Mouse (Mus musculus): Measurements from ENCODE around the gene Tmem95. TPM values are rescaled to one million over a fixed set of nuclear protein-coding genes. Genes with fewer than 3 reads are reported as not detected.

Gene Tmem95
- polyA plus RNA-seq, 1 experiment = not detected

DNA sequence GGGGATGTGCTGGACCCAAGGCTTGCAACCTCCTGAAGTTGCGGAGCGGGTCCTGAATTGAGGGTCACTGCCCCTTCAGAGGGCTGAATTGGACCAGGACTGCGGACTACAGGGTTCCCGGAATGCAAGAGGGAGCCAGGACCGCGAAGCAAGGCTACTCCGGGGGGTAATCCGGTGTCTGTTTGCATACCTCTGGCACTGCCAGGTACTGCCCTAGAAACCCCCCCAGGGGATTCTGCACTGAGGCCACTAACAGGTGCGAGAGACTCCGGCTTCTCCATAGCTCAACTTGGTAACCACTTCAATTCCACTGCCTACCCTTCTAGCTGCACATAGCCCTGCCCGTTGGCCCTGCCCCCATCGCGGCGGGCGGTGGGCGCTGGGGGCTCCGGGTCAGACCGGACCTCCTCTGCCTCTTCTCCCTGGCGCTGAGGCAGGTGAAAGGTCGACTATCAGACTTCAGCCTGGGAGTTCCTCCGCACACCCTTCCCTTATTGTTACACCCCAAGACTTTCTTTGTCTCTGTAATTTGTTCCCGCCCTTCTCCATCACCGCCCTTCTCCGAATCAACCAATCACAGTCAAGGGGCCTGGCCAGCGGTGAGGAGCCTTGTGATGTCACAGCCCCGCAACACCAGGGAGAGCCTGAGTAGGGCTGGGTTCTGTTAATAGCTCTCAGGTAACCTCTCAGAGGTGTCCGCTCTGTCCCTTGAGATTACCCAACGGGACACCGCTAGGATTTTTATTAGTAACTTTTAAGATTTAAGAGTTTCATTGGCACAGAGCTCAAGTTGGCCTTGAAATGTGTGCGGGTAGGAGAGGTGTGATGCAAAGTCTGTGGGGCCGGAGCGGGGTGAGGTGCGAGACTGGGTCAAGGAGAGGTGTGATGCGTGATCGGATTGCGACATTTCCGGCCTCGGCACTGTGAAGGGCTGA is 22.9 kb upstream of the Tmem95 start, which contains the start of the genes 2810408A11Rik and Neurl4:
Gene 2810408A11Rik, minus strand, starts transcription at position 517 of the 935 bp plus-strand sequence.
Gene Neurl4, plus strand, starts transcription at position 602 of the 935 bp plus-strand sequence.
- Histone ChIP-seq H3K27ac (ENCODE audit: insufficient read depth, low read length) (peak within 1 kb of the TSS; percentile 81), H3K4me1 (ENCODE audit: control insufficient read depth, insufficient read depth, low read length) (0 out of 2 replicates have a peak, but pooled peaks cover 4% of the 10 kb centered on the region), H3K4me3 (ENCODE audit: insufficient read depth, low read length) (peak within 1 kb of the TSS; percentile 69)
- no peak for TF ChIP-seq CTCF (IDR thresholded peaks at IDR 0.05; ENCODE audit: extremely low read depth, insufficient read depth, low read length)
- TF ChIP-seq POLR2A (IDR thresholded peaks at IDR 0.05; ENCODE audit: extremely low read depth, insufficient read depth, low read length) = peak; percentile 92

- TF ChIP-seq POLR2A (IDR thresholded peaks at IDR 0.05; ENCODE audit: extremely low read depth, insufficient read depth, low read length) = no peak
- no peak for TF ChIP-seq CTCF (IDR thresholded peaks at IDR 0.05; ENCODE audit: extremely low read depth, insufficient read depth, low read length)
- Histone ChIP-seq H3K27ac (ENCODE audit: insufficient read depth, low read length) (no peak overlapping the region), H3K4me1 (ENCODE audit: control insufficient read depth, insufficient read depth, low read length) (0 out of 2 replicates have a peak, but pooled peaks cover 4% of the 10 kb centered on the region), H3K4me3 (ENCODE audit: insufficient read depth, low read length) (no peak overlapping the region)
Observed at GRCm38 (mm10) chr11:69899870-69900269, 22.1 kb upstream of the Tmem95 start.

DNA sequence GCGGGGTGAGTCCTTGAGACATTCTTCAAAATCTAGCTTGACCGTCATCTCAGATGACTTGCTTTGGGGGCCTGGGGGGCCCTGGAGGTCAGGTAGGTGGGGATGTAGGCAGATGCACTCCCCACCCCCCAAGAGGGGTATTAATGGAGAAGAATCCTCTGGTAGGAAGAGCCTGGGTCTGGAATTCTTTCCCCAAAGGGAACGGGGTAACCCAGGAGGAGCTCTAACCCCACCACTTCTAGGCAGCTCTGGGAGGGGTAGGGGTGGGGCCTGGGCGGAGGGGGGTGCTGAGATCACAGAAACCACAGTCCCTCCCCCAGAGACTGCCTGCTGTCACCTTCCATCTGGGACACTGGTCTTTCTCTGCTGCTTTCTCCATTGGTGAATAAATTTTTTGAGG is 17.5 kb upstream of the Tmem95 start, which contains the start of gene Acap1:
Gene Acap1, minus strand, starts transcription at position 249 of the 400 bp plus-strand sequence.
- Histone ChIP-seq H3K27ac (ENCODE audit: insufficient read depth, low read length) (no peak within 1 kb of the TSS), H3K4me1 (ENCODE audit: control insufficient read depth, insufficient read depth, low read length) (no peaks in the 10 kb centered on the region), H3K4me3 (ENCODE audit: insufficient read depth, low read length) (no peak within 1 kb of the TSS)
- no peak for TF ChIP-seq POLR2A (IDR thresholded peaks at IDR 0.05; ENCODE audit: extremely low read depth, insufficient read depth, low read length)
- TF ChIP-seq CTCF (IDR thresholded peaks at IDR 0.05; ENCODE audit: extremely low read depth, insufficient read depth, low read length) = no peak

GRCm38 (mm10) chr11:69894671-69895070 is 16.9 kb upstream of the Tmem95 start:
- Histone ChIP-seq H3K4me3 (ENCODE audit: insufficient read depth, low read length) (no peak overlapping the region), H3K27ac (ENCODE audit: insufficient read depth, low read length) (no peak overlapping the region)

DNA sequence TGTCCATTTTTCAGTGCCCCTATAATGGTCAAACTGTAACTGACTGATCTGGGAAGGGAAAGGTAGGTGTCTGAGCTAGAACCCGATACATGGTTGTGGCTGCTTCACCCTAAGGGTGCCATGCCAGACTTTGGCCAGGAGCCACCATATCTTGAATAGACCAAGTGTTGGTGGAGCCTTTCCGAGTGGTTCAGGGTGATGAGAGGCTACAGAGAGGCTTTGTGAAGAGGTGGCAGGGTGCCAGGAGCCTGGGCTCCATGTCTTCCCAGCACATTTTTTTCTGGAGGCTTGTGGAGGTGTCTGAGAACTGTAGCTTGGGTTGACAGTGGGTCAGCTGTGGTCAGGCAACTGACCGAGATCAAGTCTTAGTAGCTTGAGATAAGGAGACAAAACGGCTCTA is 13.7 kb upstream of the Tmem95 start:
- Histone ChIP-seq H3K4me3 (ENCODE audit: insufficient read depth, low read length) (no peak overlapping the region), H3K4me1 (ENCODE audit: control insufficient read depth, insufficient read depth, low read length) (no peaks in the 10 kb centered on the region), H3K27ac (ENCODE audit: insufficient read depth, low read length) (no peak overlapping the region)
- TF ChIP-seq POLR2A (IDR thresholded peaks at IDR 0.05; ENCODE audit: extremely low read depth, insufficient read depth, low read length) = no peak
- TF ChIP-seq CTCF (IDR thresholded peaks at IDR 0.05; ENCODE audit: extremely low read depth, insufficient read depth, low read length) = no peak

More at GRCm38 (mm10) chr11:69894671-69895070, 16.9 kb upstream of the Tmem95 start:
- no peaks in the 10 kb centered on the region for H3K4me1 ChIP-seq (ENCODE audit: control insufficient read depth, insufficient read depth, low read length)
- no peak for TF ChIP-seq POLR2A (IDR thresholded peaks at IDR 0.05; ENCODE audit: extremely low read depth, insufficient read depth, low read length)
- no peak for TF ChIP-seq CTCF (IDR thresholded peaks at IDR 0.05; ENCODE audit: extremely low read depth, insufficient read depth, low read length)

GRCm38 (mm10) chr11:69886907-69887635 is 9.3 kb upstream of the Tmem95 start:
- no peak overlapping the region for H3K4me3 ChIP-seq (ENCODE audit: insufficient read depth, low read length)
- H3K4me1 ChIP-seq (ENCODE audit: control insufficient read depth, insufficient read depth, low read length) = no peaks in the 10 kb centered on the region
- no peak overlapping the region for H3K27ac ChIP-seq (ENCODE audit: insufficient read depth, low read length)
- TF ChIP-seq CTCF (IDR thresholded peaks at IDR 0.05; ENCODE audit: extremely low read depth, insufficient read depth, low read length) (no peak), POLR2A (IDR thresholded peaks at IDR 0.05; ENCODE audit: extremely low read depth, insufficient read depth, low read length) (no peak)

DNA sequence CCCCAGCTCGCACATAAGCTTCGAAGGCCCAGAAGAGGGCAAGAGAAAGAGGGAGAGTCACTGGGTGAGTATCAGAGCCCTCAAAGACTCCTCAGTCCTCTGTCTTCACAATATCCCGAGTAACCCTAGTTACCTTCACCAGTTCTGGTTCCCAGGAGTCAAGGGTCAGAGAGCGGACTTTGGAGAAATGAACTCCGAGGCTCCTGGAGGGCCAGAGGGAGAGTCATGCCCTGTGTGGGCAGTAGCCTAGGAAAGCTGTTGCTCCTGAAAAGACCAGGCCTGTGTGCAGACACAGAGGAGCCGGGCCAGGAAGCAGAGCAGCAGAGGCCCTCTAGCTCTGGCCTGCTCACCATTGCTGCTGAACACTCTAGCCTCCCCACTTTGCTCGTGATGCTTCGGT is 6.8 kb upstream of the Tmem95 start:
- TF ChIP-seq POLR2A (IDR thresholded peaks at IDR 0.05; ENCODE audit: extremely low read depth, insufficient read depth, low read length) (no peak), CTCF (IDR thresholded peaks at IDR 0.05; ENCODE audit: extremely low read depth, insufficient read depth, low read length) (no peak)
- Histone ChIP-seq H3K4me1 (ENCODE audit: control insufficient read depth, insufficient read depth, low read length) (no peaks in the 10 kb centered on the region), H3K4me3 (ENCODE audit: insufficient read depth, low read length) (no peak overlapping the region), H3K27ac (ENCODE audit: insufficient read depth, low read length) (no peak overlapping the region)

GRCm38 (mm10) chr11:69884240-69884639 is 6.4 kb upstream of the Tmem95 start:
- Histone ChIP-seq H3K27ac (ENCODE audit: insufficient read depth, low read length) (no peak overlapping the region), H3K4me1 (ENCODE audit: control insufficient read depth, insufficient read depth, low read length) (no peaks in the 10 kb centered on the region), H3K4me3 (ENCODE audit: insufficient read depth, low read length) (no peak overlapping the region)
- TF ChIP-seq POLR2A (IDR thresholded peaks at IDR 0.05; ENCODE audit: extremely low read depth, insufficient read depth, low read length) = no peak
- no peak for TF ChIP-seq CTCF (IDR thresholded peaks at IDR 0.05; ENCODE audit: extremely low read depth, insufficient read depth, low read length)

DNA sequence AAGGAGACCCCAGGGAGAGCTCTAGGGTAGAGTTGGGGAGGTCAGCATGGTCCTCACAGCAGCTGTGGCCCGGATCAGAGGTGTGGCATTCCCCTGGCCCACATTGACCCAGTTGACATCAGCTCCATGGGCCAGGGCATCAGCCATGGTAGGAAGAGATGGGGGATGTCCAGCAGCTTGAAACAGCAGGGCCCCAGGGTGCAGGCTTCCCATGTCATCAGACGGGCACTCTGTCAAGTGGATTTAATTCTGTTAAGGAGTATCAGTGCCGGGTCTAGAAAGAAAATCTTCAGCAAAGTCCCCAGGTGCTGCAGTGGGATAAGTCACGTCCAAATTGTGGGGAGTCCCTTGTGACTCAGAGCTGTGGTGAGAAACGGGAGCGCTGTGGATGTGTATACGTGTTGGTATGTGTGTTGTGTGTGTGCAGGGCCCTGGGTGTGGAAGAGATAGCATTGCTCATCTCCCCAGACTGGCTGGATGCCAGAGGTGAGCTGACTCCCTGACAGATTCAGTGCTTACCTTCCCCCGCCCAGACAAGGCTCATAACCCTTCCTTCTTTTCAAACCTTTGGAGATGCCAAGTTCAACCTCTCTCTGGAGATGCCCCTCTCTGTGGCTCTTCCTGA is 5.8 kb upstream of the Tmem95 start:
- Histone ChIP-seq H3K27ac (ENCODE audit: insufficient read depth, low read length) (no peak overlapping the region), H3K4me3 (ENCODE audit: insufficient read depth, low read length) (no peak overlapping the region), H3K4me1 (ENCODE audit: control insufficient read depth, insufficient read depth, low read length) (no peaks in the 10 kb centered on the region)
- TF ChIP-seq CTCF (IDR thresholded peaks at IDR 0.05; ENCODE audit: extremely low read depth, insufficient read depth, low read length) (no peak), POLR2A (IDR thresholded peaks at IDR 0.05; ENCODE audit: extremely low read depth, insufficient read depth, low read length) (no peak)

All from cortical plate, adult 2 months (tissue).